22 mouse cellular contexts compared by ENCODE assay signal in the genomic region with DNA sequence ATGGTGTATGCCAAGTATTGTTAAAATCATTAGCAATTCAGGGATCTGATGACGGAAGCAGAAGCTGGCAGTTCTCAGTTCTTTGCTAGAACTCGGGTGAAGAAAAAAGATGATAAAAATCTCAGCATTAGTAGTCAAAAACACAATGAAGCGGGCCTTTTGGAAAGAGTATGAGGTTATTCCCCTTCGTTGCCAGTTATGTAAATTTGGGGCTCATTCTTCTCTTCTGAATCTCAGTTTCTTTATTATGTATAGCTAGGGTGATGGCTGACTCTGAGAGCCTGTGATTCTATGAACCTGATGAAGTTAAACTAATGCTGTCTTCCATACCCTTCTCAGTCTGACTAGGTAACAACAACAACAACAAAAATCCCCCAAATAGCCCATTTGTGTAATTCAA. TPM values are rescaled to one million over a fixed set of nuclear protein-coding genes. Genes with fewer than 3 reads are reported as not detected.
"Had no signal": no experiment of that assay in that cellular context is flagged by ENCODE, and none has a peak within 500 bp of the region (broad histone marks: within the 10 kb centered on the region; RNA-seq: fewer than 3 reads in every experiment).

No protein-coding gene starts in this region.

- H3K27ac ChIP-seq: kidney, embryonic 15.5 days; left cerebral cortex, adult 2 months; liver, embryonic 13.5 days; neural tube, embryonic 12.5 days; neural tube, embryonic 15.5 days had no signal

- H3K27me3 ChIP-seq: kidney, embryonic 15.5 days; liver, embryonic 13.5 days; neural tube, embryonic 12.5 days; neural tube, embryonic 15.5 days had no signal

- H3K36me3 ChIP-seq: kidney, embryonic 15.5 days; liver, embryonic 13.5 days; neural tube, embryonic 12.5 days; neural tube, embryonic 15.5 days had no signal

- H3K4me1 ChIP-seq: kidney, embryonic 15.5 days; liver, embryonic 13.5 days; neural tube, embryonic 12.5 days had no signal

- DNase-seq: kidney, postnatal 10 days; kidney, postnatal 36 days; layer of hippocampus, postnatal 36 days; liver, embryonic 13.5 days; lung, adult 2 months; lung, postnatal 14 days; lung, postnatal 4 days; midbrain, embryonic 14.5 days; right cerebral cortex, adult 18-20 months; right cerebral cortex, postnatal 14 days; right cerebral cortex, postnatal 4 days; thymus, adult 18-20 months; thymus, postnatal 4 days had no signal

- H3K9ac ChIP-seq: kidney, embryonic 15.5 days; liver, embryonic 13.5 days; neural tube, embryonic 12.5 days; neural tube, embryonic 15.5 days had no signal

- H3K4me3 ChIP-seq: kidney, embryonic 15.5 days; left cerebral cortex, adult 2 months; liver, embryonic 13.5 days; neural tube, embryonic 12.5 days; neural tube, embryonic 15.5 days had no signal

- H3K4me2 ChIP-seq: kidney, embryonic 15.5 days; liver, embryonic 13.5 days; midbrain, embryonic 11.5 days; neural tube, embryonic 12.5 days; neural tube, embryonic 15.5 days had no signal

- H3K9me3 ChIP-seq: kidney, embryonic 15.5 days; liver, embryonic 13.5 days; neural tube, embryonic 12.5 days; neural tube, embryonic 15.5 days had no signal

RNA-seq across cellular contexts. Expression of a gene that starts 58.5 kb away (rescaled TPM):
- total RNA-seq: layer of hippocampus, postnatal 36 days; left cerebral cortex, postnatal 36 days; midbrain, postnatal 0 days had no signal
- polyA plus RNA-seq: limb, embryonic 11.5 days; midbrain, embryonic 11.5 days; midbrain, embryonic 14.5 days; neural tube, embryonic 12.5 days; testis, adult 2 months had no signal
